Mouse (Mus musculus): ENCODE data around the gene Gm3625.

Gm3625 gene

GRCm38 (mm10) chr12:4592541-4593165, at the start of gene Gm3625, which contains the start of gene Itsn2:
Gene Gm3625 (minus strand): TSS chr12:4592927.
Gene Itsn2 (plus strand): TSS chr12:4592638.
- peak; percentile 67 for DNase-seq (ENCODE audit: low read depth, low spot score)

GRCm38 (mm10) chr12:4640737-4641136, 48.0 kb upstream of the Gm3625 start:
- DNase-seq (ENCODE audit: low read depth, low spot score): no peak

GRCm38 (mm10) chr12:4638438-4638837, 45.7 kb upstream of the Gm3625 start:
- DNase-seq (ENCODE audit: low read depth, low spot score): peak; percentile 22

GRCm38 (mm10) chr12:4632957-4633356, 40.2 kb upstream of the Gm3625 start:
- no peak for DNase-seq (ENCODE audit: low read depth, low spot score)

- DNase-seq (ENCODE audit: low read depth, low spot score): no peak
Observed at GRCm38 (mm10) chr12:4624201-4624600, 31.5 kb upstream of the Gm3625 start.

GRCm38 (mm10) chr12:4614722-4615121, 22.0 kb upstream of the Gm3625 start:
- DNase-seq (ENCODE audit: low read depth, low spot score): no peak

GRCm38 (mm10) chr12:4606625-4607024, 13.9 kb upstream of the Gm3625 start:
- DNase-seq (ENCODE audit: low read depth, low spot score): no peak

- DNase-seq (ENCODE audit: low read depth, low spot score): no peak
Observed at GRCm38 (mm10) chr12:4599713-4600112, 7.0 kb upstream of the Gm3625 start.

GRCm38 (mm10) chr12:4598666-4599428, 6.1 kb upstream of the Gm3625 start:
- no peak for DNase-seq (ENCODE audit: low read depth, low spot score)

- no peak for DNase-seq (ENCODE audit: low read depth, low spot score)
Observed at GRCm38 (mm10) chr12:4595055-4595454, 2.3 kb upstream of the Gm3625 start.

- no peak for DNase-seq (ENCODE audit: low read depth, low spot score)
Observed at GRCm38 (mm10) chr12:4593930-4594391, 1.2 kb upstream of the Gm3625 start.

- DNase-seq (ENCODE audit: low read depth, low spot score): peak; percentile 43
Observed at GRCm38 (mm10) chr12:4593166-4593929, 621 bp upstream of the Gm3625 start.

GRCm38 (mm10) chr12:4592025-4592424, 702 bp downstream of the Gm3625 start:
- no peak for DNase-seq (ENCODE audit: low read depth, low spot score)

- DNase-seq (ENCODE audit: low read depth, low spot score): no peak
Observed at GRCm38 (mm10) chr12:4588603-4589002, 4.1 kb downstream of the Gm3625 start.

GRCm38 (mm10) chr12:4587846-4588245, 4.9 kb downstream of the Gm3625 start:
- no peak for DNase-seq (ENCODE audit: low read depth, low spot score)

GRCm38 (mm10) chr12:4582326-4582725, 10.4 kb downstream of the Gm3625 start:
- DNase-seq (ENCODE audit: low read depth, low spot score): no peak

GRCm38 (mm10) chr12:4574065-4574464, 18.7 kb downstream of the Gm3625 start:
- DNase-seq (ENCODE audit: low read depth, low spot score): no peak

- DNase-seq (ENCODE audit: low read depth, low spot score): peak; percentile 96
Observed at GRCm38 (mm10) chr12:4571864-4572263, 20.9 kb downstream of the Gm3625 start.

GRCm38 (mm10) chr12:4558475-4559279, 34.0 kb downstream of the Gm3625 start:
- DNase-seq (ENCODE audit: low read depth, low spot score): peak; percentile 97

- no peak for DNase-seq (ENCODE audit: low read depth, low spot score)
Observed at GRCm38 (mm10) chr12:4558013-4558412, 34.7 kb downstream of the Gm3625 start.

- DNase-seq (ENCODE audit: low read depth, low spot score): no peak
Observed at GRCm38 (mm10) chr12:4557436-4557835, 35.3 kb downstream of the Gm3625 start.

Measured in R1 (cell line).